Mouse (Mus musculus): ENCODE measurements around the gene Angpt4. TPM values are rescaled to one million over a fixed set of nuclear protein-coding genes. Genes with fewer than 3 reads are reported as not detected.

Gene Angpt4
- 0.57 and 0.86 TPM in 2 replicates for polyA plus RNA-seq (2012; rRNA removed)

- no peak for TF ChIP-seq POLR2A (IDR thresholded peaks at IDR 0.05; ENCODE audit: low read depth, low read length)
- no peak for TF ChIP-seq CTCF (IDR thresholded peaks at IDR 0.05; ENCODE audit: extremely low read depth, insufficient read depth, insufficient read length, insufficient replicate concordance)
- no peaks in the 10 kb centered on the region for H3K36me3 ChIP-seq (ENCODE audit: control insufficient read depth, insufficient read depth, low read length)
- H3K4me3 ChIP-seq (ENCODE audit: extremely low read depth, insufficient read depth, insufficient read length), result no peak within 1 kb of the TSS
- peaks cover 2% of the 10 kb centered on the region; the same call in 1 of the 2 replicates for H3K4me1 ChIP-seq (ENCODE audit: control insufficient read depth, insufficient read depth, insufficient read length)
- H3K27me3 ChIP-seq (ENCODE audit: control insufficient read depth, insufficient read depth, low read length), result no peaks in the 10 kb centered on the region
- no peak for DNase-seq (ENCODE audit: low read depth in 1 of 2, low spot score in 2 of 2)
- WGBS, result 63% methylated on average over 12 of the region's 13 CpGs
- H3K27ac ChIP-seq (ENCODE audit: insufficient read depth, low read length), result no peak within 1 kb of the TSS
Observed at GRCm38 (mm10) chr2:151910919-151911500, at the start of gene Angpt4. Gene Angpt4, plus strand, starts transcription at chr2:151911210.

- H3K27me3 ChIP-seq (ENCODE audit: control insufficient read depth, insufficient read depth, low read length), result no peaks in the 10 kb centered on the region
- no peaks in the 10 kb centered on the region for H3K4me1 ChIP-seq (ENCODE audit: control insufficient read depth, insufficient read depth, insufficient read length)
- no peaks in the 10 kb centered on the region for H3K36me3 ChIP-seq (ENCODE audit: control insufficient read depth, insufficient read depth, low read length)
- H3K27ac ChIP-seq (ENCODE audit: insufficient read depth, low read length), result no peak overlapping the region
- WGBS, result 44% methylated on average over 5 of the region's 5 CpGs
- no peak for DNase-seq (ENCODE audit: low read depth in 1 of 2, low spot score in 2 of 2)
- no peak overlapping the region for H3K4me3 ChIP-seq (ENCODE audit: extremely low read depth, insufficient read depth, insufficient read length)
- TF ChIP-seq POLR2A (IDR thresholded peaks at IDR 0.05; ENCODE audit: low read depth, low read length), result no peak; the same call in 1 of the 2 replicates
- no peak for TF ChIP-seq CTCF (IDR thresholded peaks at IDR 0.05; ENCODE audit: extremely low read depth, insufficient read depth, insufficient read length, insufficient replicate concordance)
Observed at GRCm38 (mm10) chr2:151862257-151862810, 48.7 kb upstream of the Angpt4 start.

GRCm38 (mm10) chr2:151864941-151865340 lies 46.1 kb upstream of the Angpt4 start:
- TF ChIP-seq POLR2A (IDR thresholded peaks at IDR 0.05; ENCODE audit: low read depth, low read length) (no peak), CTCF (IDR thresholded peaks at IDR 0.05; ENCODE audit: extremely low read depth, insufficient read depth, insufficient read length, insufficient replicate concordance) (no peak)
- 86% methylated on average over 6 of the region's 6 CpGs for WGBS
- H3K4me1 ChIP-seq (ENCODE audit: control insufficient read depth, insufficient read depth, insufficient read length), result no peaks in the 10 kb centered on the region
- no peak overlapping the region for H3K27ac ChIP-seq (ENCODE audit: insufficient read depth, low read length)
- no peak overlapping the region for H3K4me3 ChIP-seq (ENCODE audit: extremely low read depth, insufficient read depth, insufficient read length)
- no peaks in the 10 kb centered on the region for H3K27me3 ChIP-seq (ENCODE audit: control insufficient read depth, insufficient read depth, low read length)
- no peaks in the 10 kb centered on the region for H3K36me3 ChIP-seq (ENCODE audit: control insufficient read depth, insufficient read depth, low read length)
- no peak for DNase-seq (ENCODE audit: low read depth in 1 of 2, low spot score in 2 of 2)

GRCm38 (mm10) chr2:151866487-151866886 lies 44.5 kb upstream of the Angpt4 start:
- no peak for TF ChIP-seq POLR2A (IDR thresholded peaks at IDR 0.05; ENCODE audit: low read depth, low read length)
- TF ChIP-seq CTCF (IDR thresholded peaks at IDR 0.05; ENCODE audit: extremely low read depth, insufficient read depth, insufficient read length, insufficient replicate concordance), result no peak
- no peak for DNase-seq (ENCODE audit: low read depth in 1 of 2, low spot score in 2 of 2)
- no peaks in the 10 kb centered on the region for H3K4me1 ChIP-seq (ENCODE audit: control insufficient read depth, insufficient read depth, insufficient read length)
- H3K27me3 ChIP-seq (ENCODE audit: control insufficient read depth, insufficient read depth, low read length), result no peaks in the 10 kb centered on the region
- no peak overlapping the region for H3K4me3 ChIP-seq (ENCODE audit: extremely low read depth, insufficient read depth, insufficient read length)
- H3K36me3 ChIP-seq (ENCODE audit: control insufficient read depth, insufficient read depth, low read length), result no peaks in the 10 kb centered on the region
- no peak overlapping the region for H3K27ac ChIP-seq (ENCODE audit: insufficient read depth, low read length)
- 40% methylated on average over 4 of the region's 4 CpGs for WGBS

GRCm38 (mm10) chr2:151868196-151868595 lies 42.8 kb upstream of the Angpt4 start:
- Histone ChIP-seq H3K4me1 (ENCODE audit: control insufficient read depth, insufficient read depth, insufficient read length) (no peaks in the 10 kb centered on the region), H3K27me3 (ENCODE audit: control insufficient read depth, insufficient read depth, low read length) (no peaks in the 10 kb centered on the region), H3K4me3 (ENCODE audit: extremely low read depth, insufficient read depth, insufficient read length) (no peak overlapping the region), H3K36me3 (ENCODE audit: control insufficient read depth, insufficient read depth, low read length) (no peaks in the 10 kb centered on the region), H3K27ac (ENCODE audit: insufficient read depth, low read length) (no peak overlapping the region)
- no peak for DNase-seq (ENCODE audit: low read depth in 1 of 2, low spot score in 2 of 2)
- TF ChIP-seq CTCF (IDR thresholded peaks at IDR 0.05; ENCODE audit: extremely low read depth, insufficient read depth, insufficient read length, insufficient replicate concordance) (no peak), POLR2A (IDR thresholded peaks at IDR 0.05; ENCODE audit: low read depth, low read length) (no peak)
- 84% methylated on average over 8 of the region's 8 CpGs for WGBS

GRCm38 (mm10) chr2:151874551-151874950 lies 36.5 kb upstream of the Angpt4 start:
- Histone ChIP-seq H3K36me3 (ENCODE audit: control insufficient read depth, insufficient read depth, low read length) (no peaks in the 10 kb centered on the region), H3K4me1 (ENCODE audit: control insufficient read depth, insufficient read depth, insufficient read length) (no peaks in the 10 kb centered on the region), H3K27ac (ENCODE audit: insufficient read depth, low read length) (no peak overlapping the region), H3K27me3 (ENCODE audit: control insufficient read depth, insufficient read depth, low read length) (no peaks in the 10 kb centered on the region), H3K4me3 (ENCODE audit: extremely low read depth, insufficient read depth, insufficient read length) (no peak overlapping the region)
- TF ChIP-seq POLR2A (IDR thresholded peaks at IDR 0.05; ENCODE audit: low read depth, low read length) (no peak), CTCF (IDR thresholded peaks at IDR 0.05; ENCODE audit: extremely low read depth, insufficient read depth, insufficient read length, insufficient replicate concordance) (no peak)
- DNase-seq (ENCODE audit: low read depth in 1 of 2, low spot score in 2 of 2), result no peak

- no peak overlapping the region for H3K4me3 ChIP-seq (ENCODE audit: extremely low read depth, insufficient read depth, insufficient read length)
- H3K27me3 ChIP-seq (ENCODE audit: control insufficient read depth, insufficient read depth, low read length), result no peaks in the 10 kb centered on the region
- TF ChIP-seq POLR2A (IDR thresholded peaks at IDR 0.05; ENCODE audit: low read depth, low read length) (no peak), CTCF (IDR thresholded peaks at IDR 0.05; ENCODE audit: extremely low read depth, insufficient read depth, insufficient read length, insufficient replicate concordance) (peak; percentile 73; the same call in 1 of the 2 replicates)
- WGBS, result 14% methylated on average over 8 of the region's 8 CpGs
- no peaks in the 10 kb centered on the region for H3K4me1 ChIP-seq (ENCODE audit: control insufficient read depth, insufficient read depth, insufficient read length)
- no peaks in the 10 kb centered on the region for H3K36me3 ChIP-seq (ENCODE audit: control insufficient read depth, insufficient read depth, low read length)
- no peak overlapping the region for H3K27ac ChIP-seq (ENCODE audit: insufficient read depth, low read length)
- DNase-seq (ENCODE audit: low read depth in 1 of 2, low spot score in 2 of 2), result peak; percentile 7 to 16
Observed at GRCm38 (mm10) chr2:151876012-151876485, 35.0 kb upstream of the Angpt4 start.

Data from spleen, adult 2 months (tissue).